Mouse (Mus musculus) liver, postnatal 0 days (tissue): Measurements from ENCODE around the gene Npas2. TPM values are rescaled to one million over a fixed set of nuclear protein-coding genes. Genes with fewer than 3 reads are reported as not detected.
A peak's percentile ranks its signal among the peaks of the same experiment; 100 is the strongest.

Source experiments
- ATAC-seq: fragments of 200-750 bp; cut with Nextera tagmentation; 2 replicates; pipeline ENCODE4 v1.8.0; 2017; ENCODE audit warnings: mild to moderate bottlenecking, moderate library complexity
- DNase-seq: peaks from one replicate; pipeline ENCODE4 v3.0.0-alpha.2; 2016
- H3K27ac ChIP-seq: fragments of 300-500 bp; sonication (generic); 2 replicates; pipeline ENCODE4 v1.5.1; 2014; ENCODE audit warnings: antibody characterized with exemption, moderate library complexity, mild to moderate bottlenecking, low read depth
- H3K27me3 ChIP-seq: fragments of 300-500 bp; sonication (generic); 2 replicates; pipeline ENCODE4 v1.6.1; 2014; ENCODE audit warnings: low read length, control low read depth, mixed read lengths; ENCODE audit not compliant: insufficient read depth
- H3K36me3 ChIP-seq: fragments of 300-500 bp; sonication (generic); replicated peaks from 2 replicates; pipeline ENCODE4 v1.6.1; 2014; ENCODE audit warnings: mild to moderate bottlenecking, control low read depth, low read length, moderate library complexity, mixed read lengths; ENCODE audit not compliant: insufficient read depth
- H3K4me1 ChIP-seq: fragments of 300-500 bp; sonication (generic); 2 replicates; pipeline ENCODE4 v1.6.1; 2014; ENCODE audit warnings: antibody characterized with exemption, mild to moderate bottlenecking, control low read depth; ENCODE audit not compliant: insufficient read depth
- H3K4me2 ChIP-seq: fragments of 300-500 bp; sonication (generic); 2 replicates; pipeline ENCODE4 v1.6.1; 2014; ENCODE audit warnings: low read depth, mild to moderate bottlenecking, low read length, moderate library complexity, mixed read lengths
- H3K4me3 ChIP-seq: fragments of 300-500 bp; sonication (generic); 2 replicates; pipeline ENCODE4 v1.5.1; 2014; ENCODE audit warnings: low read depth, low read length
- H3K9ac ChIP-seq: fragments of 300-500 bp; sonication (generic); replicated peaks from 2 replicates; pipeline ENCODE4 v1.6.1; 2014; ENCODE audit warnings: mild to moderate bottlenecking, moderate library complexity
- H3K9me3 ChIP-seq: fragments of 300-500 bp; sonication (generic); 2 replicates; pipeline ENCODE4 v1.6.1; 2016; ENCODE audit warnings: mild to moderate bottlenecking, control low read depth, low read length, mixed read lengths
- CTCF ChIP-seq: sonication (generic); IDR thresholded peaks from 2 replicates; pipeline ENCODE4 v1.5.1; 2016; ENCODE audit warnings: antibody characterized with exemption, low read depth
- EP300 ChIP-seq: IDR thresholded peaks from 2 replicates; pipeline ENCODE4 v1.6.1; 2016; ENCODE audit warnings: antibody characterized with exemption, low read depth, mild to moderate bottlenecking
- WGBS: fragments of 180-500 bp; shearing (Covaris S2); extraction: QIAGEN DNeasy Blood & Tissue Kit; methylation state at CpG from one replicate; pipeline ENCODE4 v1.1.7; 2014; ENCODE audit not compliant: insufficient replicate concordance; 5-methylcytosine and 5-hydroxymethylcytosine counted together
- polyA plus RNA-seq: library from polyadenylated mRNA; unstranded; fragments of >200 nt; fragmentation: Nextera tagmentation; extraction: Ambion mirVana; gene quantifications from 2 replicates; pipeline ENCODE4 v1.2.1, GENCODE M21; 2015

Gene Npas2
- polyA plus RNA-seq, 1 experiment from 2014 or later: 0.15 TPM

DNA sequence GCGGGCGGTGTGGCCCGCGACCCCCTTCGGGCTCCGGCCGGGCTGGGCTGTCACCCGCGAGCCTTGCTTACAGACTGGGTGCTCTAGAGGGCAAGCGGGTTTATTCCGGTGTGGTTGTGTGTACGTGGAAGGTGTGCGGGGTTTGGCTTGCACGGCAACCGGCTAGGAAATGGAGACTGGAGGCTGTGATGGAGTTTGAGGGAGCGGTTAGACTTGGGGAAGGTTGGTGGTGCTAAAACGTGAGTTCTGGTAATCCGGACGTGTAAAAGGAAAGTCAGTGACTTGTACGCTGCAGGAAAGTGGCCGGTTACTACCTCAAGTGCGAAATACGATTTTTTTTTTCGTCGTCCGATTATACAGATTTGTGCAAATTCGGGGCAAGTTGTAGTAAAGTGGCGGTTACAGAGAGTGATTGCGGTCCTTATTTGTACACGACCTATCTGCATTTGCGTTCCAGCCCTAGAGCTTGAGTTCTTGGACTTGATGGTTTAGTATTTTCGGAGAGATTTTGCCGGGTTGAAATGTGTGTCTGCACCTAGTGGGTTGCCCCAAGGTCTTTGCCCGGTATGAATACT is 174.8 kb downstream of the Npas2 start:
- H3K27ac ChIP-seq: peak overlapping the region; percentile 92
- under 1% methylated on average over 34 of the region's 34 CpGs for WGBS
- peak overlapping the region; percentile 96 for H3K4me3 ChIP-seq
- DNase-seq (peak; percentile 60), ATAC-seq (peak; percentile 33)
- peak overlapping the region; percentile 87 for H3K4me2 ChIP-seq
- no peaks in the 10 kb centered on the region for H3K9me3 ChIP-seq
- peaks cover 16% of the 10 kb centered on the region for H3K4me1 ChIP-seq
- no peak for TF ChIP-seq EP300
- H3K36me3 ChIP-seq: peaks cover 42% of the 10 kb centered on the region
- H3K9ac ChIP-seq: peak overlapping the region; percentile 99
- H3K27me3 ChIP-seq: no peaks in the 10 kb centered on the region

DNA sequence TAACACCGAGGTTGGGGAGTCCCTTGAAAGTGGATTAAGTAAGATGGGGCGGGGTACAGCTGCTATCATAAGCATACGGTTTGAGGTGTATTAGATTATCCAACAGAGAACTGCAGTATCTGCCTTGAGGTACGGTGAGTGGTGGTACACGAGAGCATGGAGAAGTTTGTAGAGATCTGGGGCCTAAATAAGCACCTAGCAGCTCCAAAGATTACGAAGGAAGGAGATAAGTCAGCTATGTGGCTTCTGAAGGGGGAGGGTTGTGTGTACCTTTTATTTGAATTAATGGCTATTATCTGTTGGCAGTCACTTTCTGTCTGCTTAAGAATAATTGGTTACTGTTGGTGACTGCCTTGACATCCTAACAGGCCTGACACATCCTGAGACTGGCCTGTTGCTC is 176.9 kb downstream of the Npas2 start:
- peaks cover 16% of the 10 kb centered on the region for H3K4me1 ChIP-seq
- H3K36me3 ChIP-seq: peaks cover 60% of the 10 kb centered on the region
- no peaks in the 10 kb centered on the region for H3K9me3 ChIP-seq
- H3K4me3 ChIP-seq: no peak overlapping the region
- no peak overlapping the region; the same call in 1 of the 2 replicates for H3K27ac ChIP-seq
- 0 out of 2 replicates have a peak overlapping the region, but pooled peaks have one; percentile 87 for H3K4me2 ChIP-seq
- WGBS: 50% methylated on average over 6 of the region's 6 CpGs
- no peaks in the 10 kb centered on the region for H3K27me3 ChIP-seq
- no peak for ATAC-seq
- TF ChIP-seq CTCF (no peak), EP300 (no peak)
- DNase-seq: no peak
- no peak overlapping the region for H3K9ac ChIP-seq

DNA sequence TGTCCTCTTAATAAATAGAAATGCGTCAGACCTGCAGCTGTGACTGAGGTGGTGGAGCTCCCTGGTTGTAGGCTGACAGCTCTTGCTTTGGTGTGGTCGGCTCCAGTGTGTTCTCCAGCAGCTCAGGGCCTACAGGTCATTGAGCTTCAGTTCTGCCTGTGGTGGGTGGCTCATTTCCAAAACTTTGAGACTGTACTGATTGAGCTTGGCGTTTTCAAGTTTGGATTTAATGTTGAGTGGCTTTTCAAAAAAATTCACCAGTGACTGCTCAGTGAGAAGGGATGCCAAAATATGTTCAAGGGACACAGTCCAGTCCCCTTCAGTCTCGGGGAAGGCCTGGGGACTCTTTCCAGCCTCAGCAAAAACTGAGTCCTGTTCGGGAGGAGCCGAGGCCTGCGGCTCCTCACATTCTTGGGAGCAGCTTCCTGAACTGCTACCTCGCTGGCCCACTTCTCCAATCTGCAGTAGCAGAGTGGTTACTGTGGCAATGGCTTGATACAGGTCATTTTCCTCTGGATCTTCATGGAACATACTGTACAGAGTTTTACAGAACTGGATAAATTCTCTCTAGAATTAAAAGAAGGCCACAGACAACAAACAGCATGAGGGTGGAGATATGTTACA is 178.8 kb downstream of the Npas2 start:
- 64% methylated on average over 8 of the region's 8 CpGs for WGBS
- TF ChIP-seq EP300 (no peak), CTCF (no peak)
- peaks cover 12% of the 10 kb centered on the region for H3K4me1 ChIP-seq
- no peaks in the 10 kb centered on the region for H3K27me3 ChIP-seq
- no peaks in the 10 kb centered on the region for H3K9me3 ChIP-seq
- H3K4me2 ChIP-seq: no peak overlapping the region
- H3K27ac ChIP-seq: no peak overlapping the region
- no peak overlapping the region for H3K9ac ChIP-seq
- ATAC-seq: no peak
- no peak for DNase-seq
- no peak overlapping the region for H3K4me3 ChIP-seq
- H3K36me3 ChIP-seq: peaks cover 73% of the 10 kb centered on the region

DNA sequence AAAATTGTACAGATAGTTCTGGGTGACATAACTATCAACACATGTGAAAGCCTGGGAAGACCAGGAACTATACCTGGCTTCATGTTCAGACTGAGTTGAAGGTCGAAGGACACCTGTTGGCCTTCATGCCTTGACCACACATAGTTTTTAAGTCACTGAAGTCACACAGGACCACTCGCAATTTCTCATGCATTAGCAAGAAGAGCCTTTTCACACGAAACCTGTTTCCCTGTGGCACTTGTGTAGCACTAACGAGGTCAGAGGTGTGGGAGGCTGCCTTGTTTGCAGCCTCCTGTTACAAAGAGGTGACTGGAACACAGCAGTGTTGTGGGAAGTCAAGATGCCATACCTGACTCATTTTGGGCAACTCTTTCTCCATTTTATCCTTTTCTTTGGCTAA is 179.8 kb downstream of the Npas2 start:
- H3K9me3 ChIP-seq: no peaks in the 10 kb centered on the region
- no peak overlapping the region for H3K9ac ChIP-seq
- peaks cover 10% of the 10 kb centered on the region for H3K4me1 ChIP-seq
- TF ChIP-seq CTCF: no peak
- TF ChIP-seq EP300: no peak
- H3K36me3 ChIP-seq: peaks cover 81% of the 10 kb centered on the region
- no peak overlapping the region for H3K4me2 ChIP-seq
- no peak overlapping the region for H3K4me3 ChIP-seq
- ATAC-seq (no peak), DNase-seq (no peak)
- no peak overlapping the region for H3K27ac ChIP-seq
- 70% methylated on average over 4 of the region's 4 CpGs for WGBS
- no peaks in the 10 kb centered on the region for H3K27me3 ChIP-seq

DNA sequence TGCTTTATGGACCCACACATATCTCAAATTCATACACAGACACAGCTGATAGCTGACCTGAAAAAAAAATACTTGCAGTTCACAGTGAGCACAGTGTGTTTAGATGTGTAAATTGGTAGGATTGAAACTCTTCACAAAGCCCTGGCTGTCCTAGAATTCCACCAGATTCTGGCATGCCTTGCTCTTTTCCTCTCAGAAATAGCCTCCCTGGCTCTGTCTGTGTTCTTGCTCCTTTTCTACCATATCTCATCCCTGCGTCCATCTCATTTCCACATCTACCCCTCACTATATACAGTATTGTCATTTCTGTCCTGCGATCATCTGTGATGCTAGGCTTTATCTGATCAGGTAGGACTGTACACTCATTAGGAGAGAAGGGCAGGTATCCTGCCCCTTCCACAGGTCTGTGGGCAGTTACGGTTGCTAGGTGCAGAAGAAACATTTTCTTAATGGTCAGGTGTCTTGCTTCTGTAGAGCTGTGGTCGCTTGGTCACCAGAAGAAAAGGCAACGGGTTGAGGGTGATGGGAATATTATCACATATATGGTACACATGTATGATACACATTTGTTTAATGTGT is 180.8 kb downstream of the Npas2 start:
- Histone ChIP-seq H3K4me3 (no peak overlapping the region), H3K27me3 (no peaks in the 10 kb centered on the region), H3K9ac (no peak overlapping the region), H3K9me3 (no peaks in the 10 kb centered on the region), H3K27ac (no peak overlapping the region), H3K4me2 (no peak overlapping the region), H3K4me1 (peaks cover 6% of the 10 kb centered on the region), H3K36me3 (peaks cover 81% of the 10 kb centered on the region)
- no peak for TF ChIP-seq EP300
- TF ChIP-seq CTCF: no peak
- ATAC-seq (no peak), DNase-seq (no peak)
- WGBS: 73% methylated on average over 5 of the region's 5 CpGs

DNA sequence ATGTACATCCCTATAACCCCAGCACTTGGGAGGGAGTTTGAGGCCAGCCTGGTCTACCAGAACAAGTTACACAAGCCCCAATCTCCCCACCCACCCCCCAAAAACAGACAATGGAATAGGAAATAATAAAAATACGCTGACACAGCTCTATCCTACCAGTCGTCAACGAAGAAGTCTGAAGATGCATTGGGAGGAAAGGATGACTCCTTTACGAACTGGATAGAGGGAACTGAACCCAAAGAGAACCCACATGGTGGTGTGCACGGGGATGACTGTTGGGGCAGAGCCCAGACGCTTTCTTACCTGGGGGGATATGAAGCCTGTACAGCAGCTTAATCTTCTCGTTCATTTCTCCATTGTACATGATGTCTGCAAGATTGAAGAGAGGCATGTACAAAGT is 182.6 kb downstream of the Npas2 start:
- DNase-seq: no peak
- no peak for ATAC-seq
- TF ChIP-seq EP300: no peak
- no peak for TF ChIP-seq CTCF
- Histone ChIP-seq H3K9ac (no peak overlapping the region), H3K27ac (no peak overlapping the region), H3K9me3 (no peaks in the 10 kb centered on the region), H3K4me3 (no peak overlapping the region), H3K36me3 (peaks cover 80% of the 10 kb centered on the region), H3K4me1 (no peaks in the 10 kb centered on the region), H3K27me3 (no peaks in the 10 kb centered on the region), H3K4me2 (no peak overlapping the region)
- 79% methylated on average over 7 of the region's 7 CpGs for WGBS
